Mouse (Mus musculus) c-Kit-positive CD71-positive TER-119-positive erythroid progenitor cells, embryonic 14.5 days (primary cell): ENCODE measurements at regions not wholly inside any gene's neighbourhood (a gene's known extent, or its start where the extent isn't known, plus 50 kb on each side); places are given as distances from the start of the nearest gene placed in this dataset.

Experiments used
- DNase-seq: peaks from one replicate; pipeline ENCODE4 v3.0.0-alpha.2; 2013; ENCODE audit warnings: low spot score

DNA sequence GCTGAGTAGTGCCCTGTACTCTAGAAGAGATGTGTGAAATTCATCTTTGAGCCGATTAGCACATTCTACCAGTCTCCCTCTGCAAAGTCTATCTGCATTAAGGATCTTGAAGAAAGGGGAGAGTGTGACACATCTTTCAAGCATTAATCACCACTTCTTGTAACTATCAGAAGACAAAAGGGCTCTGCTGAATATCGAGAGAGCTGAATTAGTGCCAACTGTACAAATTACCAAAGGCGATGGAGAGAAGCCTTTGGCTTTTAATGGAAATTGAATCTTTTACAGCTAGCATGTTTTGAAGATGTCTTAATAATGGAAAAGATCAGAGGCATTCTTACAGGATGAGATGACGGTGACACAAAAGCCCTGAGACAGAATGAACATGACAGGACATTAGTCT, 97.2 kb upstream of the Pam start:
- no peak for DNase-seq

DNA sequence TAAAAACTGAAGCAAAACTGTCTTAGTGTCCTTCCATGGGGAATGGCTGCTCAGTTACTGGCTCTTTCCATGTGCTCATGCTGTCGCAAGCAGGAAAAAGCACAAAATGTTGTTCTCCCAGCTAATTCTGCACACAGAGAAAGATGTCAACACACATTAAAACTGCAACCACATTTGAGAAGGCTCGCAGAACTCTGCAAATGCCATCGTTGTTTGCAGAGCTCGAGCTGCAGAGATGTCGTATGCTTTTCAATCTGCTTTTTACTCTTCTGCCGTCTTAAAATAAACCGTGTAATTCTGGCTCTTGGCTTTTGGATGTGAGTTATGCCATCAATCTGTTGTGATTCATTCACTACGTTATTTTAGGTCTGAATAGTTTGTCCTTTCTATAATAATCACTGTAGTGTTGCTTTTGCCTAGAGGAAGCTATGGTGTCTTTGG, 96.6 kb upstream of the Pam start:
- no peak for DNase-seq

DNA sequence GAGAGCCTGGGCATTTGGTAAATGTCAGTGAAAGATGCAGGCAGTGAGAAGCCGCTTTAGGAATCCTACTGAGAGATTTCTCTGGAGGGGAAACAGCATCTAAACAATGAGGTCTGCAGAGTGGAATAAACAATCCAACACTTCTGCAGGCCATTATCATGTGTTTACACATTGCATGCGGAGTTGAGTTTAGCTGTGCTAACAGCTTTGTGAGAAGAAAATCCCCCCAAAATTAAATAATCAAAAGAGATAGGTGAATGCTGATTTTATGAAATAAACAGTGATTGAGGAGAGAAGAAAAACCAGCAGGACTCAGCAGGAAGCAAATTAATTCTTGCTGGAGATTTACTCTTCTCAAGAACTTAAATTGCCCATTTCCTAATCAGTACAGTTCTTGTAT, 95.9 kb upstream of the Pam start:
- no peak for DNase-seq

DNA sequence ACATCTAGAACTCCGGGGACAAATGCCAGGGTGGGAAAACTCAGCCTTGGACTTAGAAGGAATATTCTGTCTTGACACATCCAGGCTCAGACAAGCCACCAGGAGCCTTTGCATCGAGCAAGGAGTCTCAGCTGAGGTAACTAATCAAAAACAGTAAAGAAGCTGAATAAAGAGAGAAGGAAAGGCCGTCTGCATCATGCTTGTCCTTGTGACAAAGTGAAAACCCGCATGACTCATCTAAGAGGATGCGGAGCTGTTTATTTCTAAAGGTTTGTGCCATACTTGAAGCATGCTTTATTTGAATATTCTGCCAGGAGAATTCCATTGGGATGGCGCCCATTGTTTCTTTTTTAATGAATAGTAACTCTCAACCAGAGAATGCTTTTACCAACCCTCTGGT, 95.3 kb upstream of the Pam start:
- DNase-seq: no peak

DNA sequence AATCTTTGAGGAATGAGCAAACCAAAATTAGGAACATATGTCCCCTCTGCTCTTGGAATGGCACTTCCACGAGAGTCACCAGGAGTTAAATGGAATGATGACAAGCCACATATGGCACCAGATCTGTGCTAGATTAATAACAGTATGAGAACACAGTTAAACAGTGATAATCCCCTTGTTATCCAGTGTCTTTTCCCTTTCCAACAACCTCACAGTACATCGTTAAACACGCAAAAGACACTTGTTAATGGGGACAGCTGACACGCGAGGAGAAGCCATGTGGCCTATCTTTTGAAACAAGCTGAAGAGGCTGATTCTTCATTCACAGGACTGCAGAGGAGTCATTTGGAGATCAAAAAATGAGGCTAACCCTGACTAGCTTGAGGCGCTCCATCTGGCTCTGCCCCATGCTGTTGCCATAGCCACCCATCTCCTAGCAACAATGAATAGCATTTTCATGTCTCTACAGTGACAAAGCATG, 94.6 kb upstream of the Pam start:
- DNase-seq: no peak

DNA sequence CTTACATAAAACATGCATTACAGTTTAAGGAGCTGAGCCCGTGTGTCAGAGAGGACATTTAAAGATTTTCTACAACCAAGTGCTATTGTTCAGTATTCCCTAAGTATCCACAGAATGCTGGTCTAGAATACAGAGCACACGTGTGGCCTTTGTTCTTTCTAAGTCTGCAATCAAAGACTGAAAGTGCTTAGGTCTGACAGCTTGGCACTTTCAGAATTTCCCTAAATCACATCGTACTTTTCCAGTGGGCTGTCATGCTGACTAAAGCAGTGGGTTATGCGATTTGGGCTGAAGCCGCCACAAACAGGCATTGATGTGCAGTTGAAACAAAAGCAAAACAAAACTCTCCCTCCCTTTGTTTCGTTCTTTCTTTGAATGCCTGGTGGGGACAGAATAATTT, 84.9 kb upstream of the Pam start:
- no peak for DNase-seq

DNA sequence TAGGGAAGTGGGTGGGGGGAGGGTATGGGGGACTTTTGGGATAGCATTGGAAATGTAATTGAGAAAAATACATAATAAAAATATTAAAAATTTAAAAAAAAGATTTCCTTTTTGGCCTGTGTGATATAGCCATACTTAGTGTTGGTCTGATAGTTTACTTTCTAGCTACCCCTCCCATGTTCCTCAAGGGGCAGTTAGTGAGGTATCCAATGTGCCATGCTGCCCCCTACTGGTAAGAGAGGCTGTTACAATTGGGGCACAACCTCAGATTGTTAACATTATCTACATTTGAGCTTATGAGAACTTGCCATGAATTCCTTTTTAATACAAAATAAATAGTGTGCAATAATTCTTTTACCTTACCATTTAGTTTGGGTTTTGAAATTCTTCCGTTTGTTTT, 83.6 kb upstream of the Pam start:
- peak; percentile 23 for DNase-seq

DNA sequence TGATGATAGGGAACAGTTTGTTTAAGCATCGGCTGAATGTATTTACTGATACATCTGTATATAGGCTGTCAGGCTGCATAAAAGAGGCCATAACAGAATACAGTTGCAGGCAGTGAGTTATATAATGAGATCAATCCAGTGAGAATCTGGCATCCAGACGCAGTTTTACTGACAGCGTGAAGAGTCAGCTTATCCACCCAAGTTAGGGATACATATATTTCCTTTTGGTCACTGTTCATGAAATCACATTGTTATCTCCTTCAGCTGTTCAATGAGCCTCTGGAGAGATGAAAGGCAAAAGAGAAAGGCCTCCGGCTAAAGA, 79.3 kb upstream of the Pam start:
- no peak for DNase-seq

DNA sequence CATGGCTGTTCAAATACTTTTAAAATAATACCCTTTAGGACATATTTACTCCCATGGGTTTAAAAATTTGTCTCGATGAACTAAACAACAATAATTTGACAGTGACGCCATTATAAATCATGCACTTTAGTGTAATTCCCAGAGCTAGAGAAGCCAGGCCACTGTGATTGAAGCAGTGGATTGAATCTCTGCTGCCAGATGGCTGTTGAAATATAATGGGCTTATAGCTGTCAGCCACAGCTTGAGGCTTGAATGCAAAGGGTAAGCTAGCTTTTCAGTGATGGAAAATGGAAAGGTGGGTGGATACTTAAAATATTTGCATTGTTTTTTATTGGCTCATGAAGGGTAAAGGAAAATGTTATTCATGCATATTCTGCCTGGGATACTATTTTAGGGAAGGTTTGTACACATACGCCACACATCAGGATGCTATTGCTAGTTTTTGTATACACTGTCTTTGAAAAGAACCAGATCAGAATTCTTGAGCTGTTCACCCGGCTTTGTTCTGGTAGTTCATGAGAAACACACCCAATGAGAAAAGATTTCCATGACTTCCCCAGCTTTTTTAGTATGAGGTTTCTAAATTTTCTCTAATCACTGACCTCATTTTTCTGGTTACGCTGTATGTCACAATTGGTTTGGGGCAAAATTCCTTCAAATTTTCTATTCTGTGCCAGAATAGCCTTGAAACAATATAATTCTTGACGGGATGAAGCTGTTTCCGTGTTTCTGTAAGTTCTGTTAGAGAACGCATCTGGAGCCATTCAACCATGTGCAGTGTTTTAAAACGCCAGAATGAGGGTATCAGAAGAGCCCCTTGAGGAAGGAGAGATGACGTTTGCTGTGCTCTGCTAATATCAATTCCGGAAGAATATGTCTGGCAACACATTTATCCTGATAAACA, 78.7 kb upstream of the Pam start:
- DNase-seq: no peak

DNA sequence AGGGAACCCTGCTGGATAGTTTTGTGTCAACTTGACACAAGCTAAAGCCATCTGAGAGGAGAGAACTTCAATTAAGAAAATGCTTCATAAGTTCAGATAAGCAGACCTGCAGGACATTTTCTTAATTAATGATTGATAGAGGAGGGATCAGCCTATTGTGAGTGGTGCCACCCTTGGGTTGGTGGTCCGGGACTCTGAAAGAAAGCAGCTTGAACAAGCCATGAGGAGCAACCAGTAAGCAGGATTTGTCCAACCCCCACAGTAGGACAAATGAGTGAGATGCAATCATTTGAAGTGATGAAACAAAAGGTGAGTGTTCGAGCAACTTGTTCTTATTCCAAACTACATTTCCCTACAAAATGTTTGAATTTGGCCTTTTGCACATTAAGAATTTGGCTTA, 78.0 kb upstream of the Pam start:
- DNase-seq: no peak

DNA sequence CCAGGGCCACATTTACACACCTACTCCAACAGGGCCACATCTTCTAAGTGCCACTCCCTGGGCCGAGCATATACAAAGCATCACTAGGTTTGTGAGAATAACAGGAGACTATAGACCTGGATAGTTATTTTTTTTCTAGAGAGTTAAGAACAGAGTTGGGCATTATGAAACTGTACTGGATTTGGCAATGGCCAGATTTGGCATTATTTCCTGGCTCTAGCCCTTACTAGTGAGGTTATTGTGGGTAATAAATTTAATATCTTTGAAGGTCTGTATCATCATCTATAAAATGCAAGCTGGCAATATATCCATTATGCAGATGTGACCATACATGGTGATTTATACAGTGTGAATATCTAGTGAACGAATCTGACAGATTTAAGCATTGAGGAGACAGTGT, 75.8 kb upstream of the Pam start:
- no peak for DNase-seq

DNA sequence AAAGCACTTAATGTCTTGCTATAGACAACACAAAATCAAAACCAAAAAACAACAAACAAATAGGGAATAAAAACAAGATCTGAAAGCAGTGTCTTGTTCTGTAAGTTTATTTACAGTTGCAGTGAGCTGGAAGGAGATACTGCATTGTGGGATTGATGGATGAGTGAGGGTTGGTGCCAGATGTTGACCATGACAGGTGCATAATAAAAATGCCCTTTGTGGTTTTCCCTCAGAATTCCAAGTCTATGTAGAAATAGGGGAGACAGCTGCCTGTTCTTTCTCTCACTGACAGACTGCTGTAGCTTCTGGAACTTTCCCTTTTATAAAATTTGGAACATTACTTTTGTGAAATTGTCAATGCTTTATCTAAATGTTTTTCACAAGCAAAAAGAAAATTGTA, 73.9 kb upstream of the Pam start:
- no peak for DNase-seq

DNA sequence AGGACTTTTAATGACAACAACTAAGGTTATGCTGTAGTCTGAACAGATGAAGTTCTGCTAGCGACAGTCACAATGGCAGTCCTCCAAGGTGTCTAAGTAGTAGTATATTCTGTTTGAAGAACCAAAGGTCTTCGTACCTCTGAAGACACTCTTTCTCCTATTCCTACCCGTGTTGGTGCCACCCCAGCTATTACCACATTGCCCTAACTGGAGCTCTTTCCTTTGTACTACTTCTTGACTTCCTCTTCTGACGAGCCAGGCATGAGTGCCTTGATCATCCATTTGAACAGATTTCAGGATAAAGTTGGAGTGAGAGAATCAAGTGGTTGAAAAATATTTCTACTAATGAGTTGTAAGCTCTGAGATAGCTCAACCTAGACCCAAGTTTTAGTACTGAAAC, 72.4 kb upstream of the Pam start:
- DNase-seq: no peak

DNA sequence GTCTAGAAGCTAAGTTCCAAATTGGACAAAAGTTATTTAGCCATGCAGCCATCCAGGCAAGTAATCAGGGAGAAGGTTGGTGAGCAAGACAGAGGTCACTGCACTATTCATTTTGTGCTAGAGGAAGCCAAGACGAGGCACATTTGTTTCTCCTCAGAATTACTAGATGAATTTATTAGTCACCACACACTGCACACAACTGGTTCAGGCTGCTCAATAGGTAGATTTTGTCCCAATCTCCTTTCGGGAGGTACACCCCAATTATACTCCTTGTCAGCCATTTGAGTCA, 67.1 kb upstream of the Pam start:
- no peak for DNase-seq

DNA sequence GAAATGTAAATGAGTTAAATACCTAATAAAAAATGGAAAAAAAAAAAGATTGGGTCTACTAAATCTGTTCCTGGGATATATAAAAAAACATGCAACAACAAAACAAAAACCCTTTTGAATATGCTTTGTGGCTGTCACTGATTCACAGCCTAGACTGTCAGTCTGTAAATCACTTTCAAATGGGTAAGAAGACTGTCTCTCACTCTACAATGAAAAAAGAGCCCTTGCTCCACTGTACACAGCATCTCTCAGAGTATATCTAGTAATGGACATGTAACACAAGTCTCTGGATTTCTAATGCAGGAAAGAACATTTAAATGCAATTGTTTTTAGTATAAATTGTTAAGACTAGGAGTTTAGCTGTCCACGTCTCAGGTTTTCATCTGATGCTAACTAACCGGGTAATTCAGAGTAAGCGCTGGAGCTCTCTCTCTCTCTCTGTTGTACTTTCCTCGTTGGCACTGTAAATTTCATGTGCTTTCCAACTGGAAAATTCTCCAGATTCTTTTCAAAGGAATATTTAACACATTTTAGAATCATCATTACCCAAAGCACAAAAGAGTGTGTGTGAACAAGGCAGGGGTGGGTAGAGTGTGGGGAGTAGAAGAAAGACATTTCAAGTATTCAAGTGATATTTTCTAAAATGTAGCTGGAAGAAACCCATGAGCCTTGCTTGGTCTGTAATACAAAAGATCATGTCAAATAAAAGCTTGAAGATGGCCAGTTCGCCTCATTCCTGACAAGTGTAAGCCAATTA, 66.6 kb upstream of the Pam start:
- DNase-seq: no peak

DNA sequence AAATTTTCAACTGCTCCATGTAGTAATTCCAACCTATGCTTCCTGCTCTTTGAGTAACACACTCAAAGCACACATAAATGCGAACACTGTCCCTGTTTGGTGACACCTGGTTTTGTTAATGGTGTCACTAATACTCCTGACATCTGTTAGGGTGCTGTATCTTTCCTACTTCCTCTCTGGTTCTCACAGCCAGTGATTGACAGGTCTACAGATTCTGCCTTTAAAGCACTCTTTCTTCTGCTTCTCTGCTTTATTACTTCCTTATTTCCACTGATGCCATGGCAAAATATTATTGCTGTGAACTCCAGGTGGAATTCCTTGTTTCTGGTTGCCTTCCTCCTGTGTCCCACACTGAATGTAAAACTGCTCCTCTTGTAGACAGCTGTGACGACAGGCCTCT, 63.5 kb upstream of the Pam start:
- DNase-seq: no peak

DNA sequence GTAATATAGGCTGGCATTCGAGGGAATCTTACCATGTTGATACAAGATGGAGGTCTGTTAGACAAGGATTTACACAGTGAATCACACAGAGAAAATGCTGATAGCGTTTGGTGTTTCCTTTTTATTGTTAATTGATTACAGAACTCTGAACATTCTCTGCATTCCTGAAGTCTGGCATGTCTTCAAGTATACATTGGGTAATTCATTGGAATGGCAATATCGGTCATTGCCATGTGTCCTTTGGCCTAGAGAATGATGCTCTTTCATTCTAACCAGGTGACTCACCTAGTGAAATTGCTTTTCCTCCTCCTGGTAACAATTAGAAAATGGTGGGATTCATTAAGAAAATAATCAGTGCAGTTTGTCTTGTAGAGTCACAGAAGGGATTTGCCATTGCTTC, 51.9 kb upstream of the Pam start:
- DNase-seq: no peak
